Mouse (Mus musculus): ENCODE data around the gene Gm37240.

DNA sequence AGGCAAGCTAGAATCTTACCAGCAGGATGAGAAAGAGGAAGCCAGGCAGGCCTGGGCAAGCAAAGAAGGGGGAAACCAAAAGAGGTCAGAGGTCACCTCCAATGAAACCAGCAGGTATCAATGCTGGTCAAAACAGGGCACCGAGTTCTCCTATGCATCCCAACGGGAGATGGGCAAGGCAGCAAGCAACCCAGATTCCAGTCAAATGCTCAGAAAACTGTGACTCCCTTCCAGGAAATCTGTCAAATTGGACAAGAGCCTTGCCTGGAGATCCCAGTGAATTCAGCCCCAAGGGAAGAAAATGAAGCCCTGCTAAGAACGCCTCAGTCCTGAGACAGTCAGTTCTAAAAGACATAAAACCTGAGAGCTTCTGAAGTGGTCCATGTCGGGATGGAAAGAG is 437.9 kb downstream of the Gm37240 start:
- TF ChIP-seq POLR2A (IDR thresholded peaks at IDR 0.05; ENCODE audit: borderline replicate concordance, extremely low read depth, insufficient read depth, insufficient read length, poor library complexity, severe bottlenecking) (no peak), CTCF (IDR thresholded peaks at IDR 0.05; ENCODE audit: borderline replicate concordance, extremely low read depth, insufficient read depth, insufficient read length) (no peak)
